Mouse (Mus musculus) G1E (cell line): ENCODE results near the gene Prdm16. TPM values are rescaled to one million over a fixed set of nuclear protein-coding genes. Genes with fewer than 3 reads are reported as not detected.
A peak's percentile ranks its signal among the peaks of the same experiment; 100 is the strongest.

Experiments used
- ATAC-seq: 2 replicates; pipeline ENCODE4 v1.8.0; 2016; ENCODE audit warnings: mild to moderate bottlenecking; ENCODE audit not compliant: insufficient number of reproducible peaks, poor library complexity, low FRiP score, severe bottlenecking; ENCODE audit errors: extremely low read depth
- DNase-seq: peaks from one replicate; pipeline ENCODE4 v3.0.0; 2012; ENCODE audit warnings: low spot score
- H3K27me3 ChIP-seq: 2 replicates; pipeline ENCODE4 v1.6.1; 2012; ENCODE audit warnings: mild to moderate bottlenecking, low read length, inconsistent platforms; ENCODE audit not compliant: insufficient read depth
- H3K36me3 ChIP-seq: replicated peaks from 2 replicates; pipeline ENCODE3; 2012; ENCODE audit warnings: mild to moderate bottlenecking, inconsistent platforms
- H3K4me1 ChIP-seq: 2 replicates; pipeline ENCODE4 v1.6.1; 2012; ENCODE audit warnings: low read depth, low read length, inconsistent platforms, mixed read lengths; ENCODE audit not compliant: insufficient read depth
- H3K4me3 ChIP-seq: 2 replicates; pipeline ENCODE4 v1.5.1; 2012; ENCODE audit warnings: low read depth, mild to moderate bottlenecking, inconsistent platforms, low read length, moderate library complexity, mixed read lengths
- H3K9me3 ChIP-seq: replicated peaks from 2 replicates; pipeline ENCODE4 v1.6.1; 2012; ENCODE audit warnings: inconsistent platforms
- CTCF ChIP-seq: IDR thresholded peaks from 2 replicates; pipeline ENCODE4 v1.5.1; 2012; ENCODE audit warnings: low read depth, low read length, inconsistent platforms, mixed read lengths
- GATA1 ChIP-seq: IDR thresholded peaks from 2 replicates; pipeline ENCODE4 v1.6.1; 2012; ENCODE audit warnings: borderline replicate concordance, low read length, inconsistent platforms, mixed read lengths
- GATA2 ChIP-seq: IDR thresholded peaks from 2 replicates; pipeline ENCODE4 v1.6.1; 2012; ENCODE audit warnings: low read depth, low read length, inconsistent platforms, borderline replicate concordance
- POLR2AphosphoS5 ChIP-seq: IDR thresholded peaks from 2 replicates; pipeline ENCODE4 v1.6.1; 2012; ENCODE audit warnings: low read depth, low read length, inconsistent platforms; ENCODE audit not compliant: insufficient replicate concordance
- TAL1 ChIP-seq: conservative IDR thresholded peaks from 2 replicates; pipeline ENCODE4 v1.6.1; 2012; ENCODE audit warnings: low read depth, low read length, inconsistent platforms, mixed read lengths
- polyA plus RNA-seq: library from polyadenylated mRNA; stranded (reverse); fragments of >175 nt; gene quantifications from 2 replicates; pipeline ENCODE4 v1.2.3, GENCODE M21; 2012
- total RNA-seq, 2 experiments: library from RNA; stranded (forward) in 1 of 2; stranded (reverse) in 1 of 2; fragments of 200-1000 nt in 1 of 2; fragments of >200 nt in 1 of 2; fragmentation: Nextera tagmentation in 1 of 2; gene quantifications; 2 replicates each; pipeline ENCODE4 v1.2.3; 2014 to 2017

The Prdm16 gene
- total and polyA plus RNA-seq, 3 experiments: under 0.01 TPM; not detected in 2

DNA sequence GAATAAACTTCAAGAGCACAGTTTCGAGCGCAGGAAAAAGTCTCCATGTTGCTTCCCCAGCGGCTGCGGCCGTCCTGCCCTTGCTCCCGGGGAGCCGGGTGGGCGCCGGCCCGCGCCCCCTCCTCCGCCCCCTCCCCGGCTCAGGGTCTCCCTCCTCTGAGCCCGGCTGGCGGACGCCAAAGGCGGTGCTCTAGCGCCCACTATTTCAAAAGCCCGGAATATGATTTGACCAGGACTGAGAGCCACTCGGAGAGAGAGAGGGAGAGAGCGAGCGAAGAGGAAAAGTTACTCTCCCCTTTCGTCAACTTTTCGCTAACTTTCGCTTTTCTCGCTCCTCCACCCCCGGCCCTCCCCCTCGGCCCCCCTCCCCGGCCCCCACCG, 630 bp downstream of the Prdm16 start:
- ATAC-seq: no peak
- no peak overlapping the region; the same call in 1 of the 2 replicates for H3K4me3 ChIP-seq
- no peaks in the 10 kb centered on the region for H3K4me1 ChIP-seq
- no peaks in the 10 kb centered on the region for H3K27me3 ChIP-seq
- DNase-seq: no peak
- no peaks in the 10 kb centered on the region for H3K36me3 ChIP-seq
- TF ChIP-seq TAL1 (no peak), GATA1 (no peak), POLR2AphosphoS5 (no peak), GATA2 (no peak), CTCF (no peak)
- peaks cover 90% of the 10 kb centered on the region for H3K9me3 ChIP-seq

DNA sequence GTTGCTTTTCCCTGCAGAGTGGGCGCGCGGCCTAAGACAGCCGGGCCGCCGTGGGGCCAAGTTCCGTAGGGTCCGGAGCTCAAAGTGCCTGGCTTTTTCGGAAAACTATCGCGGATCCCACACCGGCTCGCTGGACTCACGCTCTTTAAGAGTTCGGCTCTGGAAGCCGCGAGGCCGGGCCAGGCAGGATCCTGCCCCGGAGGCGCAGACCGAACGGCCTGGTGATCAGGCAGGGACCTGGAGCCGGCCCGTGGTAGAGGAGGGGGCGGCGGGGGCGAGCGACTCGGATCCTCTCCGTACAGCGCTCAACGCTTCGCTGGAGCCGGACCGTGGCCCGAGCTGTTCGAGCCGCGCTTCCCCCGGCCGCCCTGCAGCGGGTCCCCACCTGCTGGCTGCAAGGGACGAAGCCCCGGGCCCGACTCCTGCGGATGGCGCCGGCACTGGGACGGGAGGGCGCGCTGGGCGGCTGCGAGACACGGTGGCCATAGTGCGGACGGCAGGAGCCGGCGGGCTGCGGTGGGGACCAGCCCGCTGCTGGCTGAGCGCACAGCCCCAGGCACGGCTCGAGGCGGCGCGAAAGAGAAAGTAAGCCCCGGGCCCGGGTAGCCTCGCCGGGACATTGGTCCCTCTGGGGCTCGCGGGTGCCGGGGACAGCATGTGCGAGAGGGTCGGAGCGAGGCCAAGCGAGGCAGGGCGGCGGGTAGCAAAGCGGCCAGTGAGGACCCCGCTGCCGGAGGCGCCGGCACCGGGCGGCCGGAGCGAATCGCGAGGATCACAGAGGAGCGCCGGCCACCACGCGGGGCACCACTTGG, 1.2 kb downstream of the Prdm16 start:
- H3K4me3 ChIP-seq: peak overlapping the region; percentile 34; the same call in 1 of the 2 replicates
- no peak for TF ChIP-seq GATA1
- TF ChIP-seq POLR2AphosphoS5: no peak
- H3K9me3 ChIP-seq: peaks cover 89% of the 10 kb centered on the region
- H3K4me1 ChIP-seq: no peaks in the 10 kb centered on the region
- DNase-seq (no peak), ATAC-seq (no peak)
- no peaks in the 10 kb centered on the region for H3K27me3 ChIP-seq
- H3K36me3 ChIP-seq: no peaks in the 10 kb centered on the region

DNA sequence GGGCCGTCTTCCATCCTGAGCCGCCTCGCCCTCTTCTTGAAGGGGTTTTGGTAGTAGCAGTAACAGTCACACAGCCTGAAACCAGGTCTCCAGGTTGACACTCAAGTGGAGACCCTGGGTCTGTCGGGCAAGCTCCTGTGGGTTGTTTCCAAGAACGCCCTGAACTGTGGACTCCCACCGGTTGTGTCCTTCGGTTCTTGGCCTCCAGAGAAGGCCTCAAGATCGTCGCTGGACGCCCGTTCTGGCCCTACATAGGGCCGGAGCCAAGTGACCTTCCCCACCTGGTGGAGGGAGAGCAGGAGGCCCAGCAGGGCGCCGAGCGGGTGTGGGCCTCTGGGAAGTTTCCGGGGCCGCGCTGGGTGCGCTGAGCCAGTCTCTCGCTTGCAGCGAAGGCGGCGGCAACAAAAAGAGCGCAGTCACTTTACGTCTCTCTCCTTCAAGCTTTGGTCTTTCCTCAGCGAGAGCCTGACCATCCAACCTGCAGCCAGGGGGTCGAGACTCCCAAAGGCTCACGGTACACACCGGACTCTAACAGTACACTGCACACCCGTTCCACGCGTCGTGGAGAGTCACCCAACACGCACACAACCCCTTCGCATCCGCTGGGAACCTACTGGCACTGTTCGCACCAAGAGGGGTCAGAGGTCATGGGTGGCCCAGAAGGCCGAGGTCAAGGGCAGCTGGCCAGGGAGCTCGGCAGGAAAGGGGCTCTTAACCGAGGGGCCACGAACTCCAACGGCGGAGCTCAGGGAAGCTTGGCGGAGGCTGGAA, 2.0 kb downstream of the Prdm16 start:
- Histone ChIP-seq H3K4me1 (no peaks in the 10 kb centered on the region), H3K36me3 (no peaks in the 10 kb centered on the region), H3K4me3 (peak overlapping the region; percentile 34; the same call in 1 of the 2 replicates), H3K9me3 (peaks cover 87% of the 10 kb centered on the region), H3K27me3 (no peaks in the 10 kb centered on the region)
- TF ChIP-seq GATA2: no peak
- TF ChIP-seq POLR2AphosphoS5: no peak
- no peak for TF ChIP-seq GATA1
- no peak for TF ChIP-seq CTCF
- TF ChIP-seq TAL1: no peak
- no peak for ATAC-seq
- DNase-seq: no peak

DNA sequence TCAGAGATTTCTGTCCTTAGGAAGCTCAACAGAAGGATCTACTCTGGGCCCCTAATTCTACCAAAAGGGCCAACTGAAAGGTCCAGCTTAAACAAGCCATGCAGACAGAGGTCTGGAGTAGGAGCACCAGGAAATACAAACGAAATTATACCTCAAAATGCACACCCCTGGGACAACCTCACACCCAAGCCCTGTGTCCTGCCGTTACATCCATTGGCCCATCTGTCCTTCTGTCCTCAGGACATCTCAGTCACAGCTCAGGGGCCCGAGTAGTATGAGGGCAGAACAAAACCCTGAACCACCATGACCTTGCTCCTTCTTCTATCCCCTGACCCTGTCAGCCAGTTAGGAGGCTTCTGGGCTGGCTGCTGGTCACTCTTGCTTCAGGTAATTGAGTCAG, 2.7 kb downstream of the Prdm16 start:
- H3K4me1 ChIP-seq: no peaks in the 10 kb centered on the region
- DNase-seq (no peak), ATAC-seq (no peak)
- H3K27me3 ChIP-seq: no peaks in the 10 kb centered on the region
- TF ChIP-seq CTCF: no peak
- TF ChIP-seq GATA1: no peak
- no peak for TF ChIP-seq POLR2AphosphoS5
- no peak for TF ChIP-seq GATA2
- H3K9me3 ChIP-seq: peaks cover 87% of the 10 kb centered on the region
- no peaks in the 10 kb centered on the region for H3K36me3 ChIP-seq
- H3K4me3 ChIP-seq: no peak overlapping the region

DNA sequence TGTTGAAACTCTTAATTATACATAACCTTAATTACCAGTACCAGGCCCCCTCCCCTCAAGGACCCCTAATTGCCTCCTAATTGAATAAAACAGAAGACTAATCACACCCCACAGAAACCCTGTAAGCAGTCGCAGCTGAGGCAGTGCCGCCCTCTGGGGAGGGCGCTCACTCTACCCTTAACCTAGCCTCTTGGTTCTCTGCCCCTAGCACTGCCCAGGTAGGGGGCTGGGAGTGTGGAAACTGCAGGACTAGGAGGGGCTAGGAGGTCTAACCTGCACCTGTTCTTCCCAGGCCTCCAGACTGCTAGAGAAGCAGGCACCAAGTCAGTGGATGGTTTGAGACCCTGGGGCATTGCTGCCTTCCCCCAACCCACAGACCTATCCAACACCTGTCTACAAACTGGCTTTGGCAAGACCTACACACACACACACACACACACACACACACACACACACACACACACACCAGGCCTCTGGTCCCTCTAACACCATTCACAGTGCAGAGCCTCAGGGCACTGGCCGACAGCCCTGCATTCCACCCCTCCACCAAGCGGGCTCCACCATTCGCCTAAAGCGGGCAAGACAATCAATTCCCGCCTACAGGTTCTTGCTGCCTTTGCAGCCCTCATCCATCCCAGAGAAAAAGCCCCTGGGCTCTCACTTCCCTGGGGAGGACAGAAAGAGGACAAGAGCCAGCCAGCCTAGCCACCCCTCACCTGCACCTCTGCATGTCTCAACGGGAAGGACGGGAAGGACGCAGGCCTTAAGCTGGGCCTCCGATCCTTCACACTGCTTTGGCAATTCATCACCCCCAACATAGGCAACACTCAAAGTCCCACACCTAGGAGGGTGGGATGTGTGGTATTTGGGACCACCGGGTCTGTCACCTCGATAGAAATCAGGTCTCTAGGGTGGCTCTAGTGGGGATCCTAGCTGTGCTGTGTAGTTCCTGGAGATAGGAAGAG, 3.6 kb downstream of the Prdm16 start:
- no peaks in the 10 kb centered on the region for H3K36me3 ChIP-seq
- ATAC-seq (no peak), DNase-seq (no peak)
- no peaks in the 10 kb centered on the region for H3K4me1 ChIP-seq
- TF ChIP-seq TAL1: no peak
- TF ChIP-seq CTCF: no peak
- no peak for TF ChIP-seq GATA2
- TF ChIP-seq POLR2AphosphoS5: no peak
- no peak for TF ChIP-seq GATA1
- H3K4me3 ChIP-seq: no peak overlapping the region
- no peaks in the 10 kb centered on the region for H3K27me3 ChIP-seq
- H3K9me3 ChIP-seq: peaks cover 87% of the 10 kb centered on the region

DNA sequence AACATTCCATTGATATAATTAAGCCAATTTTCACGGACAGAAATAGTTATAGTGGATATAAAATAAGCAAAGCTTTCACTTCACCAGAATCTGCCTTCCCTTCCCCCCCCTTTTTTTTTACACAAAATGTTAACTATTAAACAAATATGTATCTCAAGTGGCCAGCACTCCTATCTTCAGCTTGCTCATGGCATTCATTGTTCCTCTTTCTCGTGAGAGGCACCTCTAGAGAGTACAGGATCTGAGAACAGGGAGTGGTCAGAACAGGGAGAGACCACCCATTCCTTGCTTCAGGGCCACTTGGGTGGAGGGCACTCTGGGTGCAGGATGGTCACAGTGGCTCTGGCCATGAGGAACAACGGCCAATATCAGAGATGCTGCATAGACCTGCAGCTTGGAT, 5.9 kb downstream of the Prdm16 start:
- no peaks in the 10 kb centered on the region for H3K27me3 ChIP-seq
- no peaks in the 10 kb centered on the region for H3K36me3 ChIP-seq
- no peak for ATAC-seq

More for the DNA sequence above, 5.9 kb downstream of the Prdm16 start:
- no peak for DNase-seq
- Histone ChIP-seq H3K4me1 (no peaks in the 10 kb centered on the region), H3K4me3 (no peak overlapping the region), H3K9me3 (peaks cover 89% of the 10 kb centered on the region)
- no peak for TF ChIP-seq CTCF
- no peak for TF ChIP-seq GATA2
- no peak for TF ChIP-seq POLR2AphosphoS5
- TF ChIP-seq GATA1: no peak
- no peak for TF ChIP-seq TAL1
